Mouse (Mus musculus) heart, embryonic 11.5 days (tissue): ENCODE results near the gene Scgb2b27. TPM values are rescaled to one million over a fixed set of nuclear protein-coding genes. Genes with fewer than 3 reads are reported as not detected.
"Not testable (repeated sequence)": the region's sequence is repeated elsewhere in the genome, so short reads cannot be mapped to it uniquely, and the experiment has no call there.

Experiments
- ATAC-seq: fragments of 200-750 bp; cut with Nextera tagmentation; replicated peaks from 2 replicates; pipeline ENCODE4 v1.8.0; 2017; ENCODE audit warnings: moderate library complexity; ENCODE audit not compliant: insufficient number of reproducible peaks, low FRiP score, low TSS enrichment
- H3K27ac ChIP-seq: fragments of 300-500 bp; sonication (generic); 2 replicates; pipeline ENCODE4 v1.5.1; 2014; ENCODE audit warnings: mild to moderate bottlenecking, low read depth, low read length
- H3K27me3 ChIP-seq: fragments of 300-500 bp; sonication (generic); 2 replicates; pipeline ENCODE4 v1.6.1; 2014; ENCODE audit warnings: mild to moderate bottlenecking, low read length, mixed read lengths; ENCODE audit not compliant: control insufficient read depth, insufficient read depth
- H3K36me3 ChIP-seq: fragments of 300-500 bp; sonication (generic); 2 replicates; pipeline ENCODE4 v1.6.1; 2014; ENCODE audit warnings: mild to moderate bottlenecking, low read length, moderate library complexity, mixed read lengths; ENCODE audit not compliant: control insufficient read depth, insufficient read depth
- H3K4me1 ChIP-seq: fragments of 300-500 bp; sonication (generic); 2 replicates; pipeline ENCODE4 v1.6.1; 2014; ENCODE audit warnings: low read length; ENCODE audit not compliant: control insufficient read depth, insufficient read depth
- H3K4me2 ChIP-seq: fragments of 300-500 bp; sonication (generic); 2 replicates; pipeline ENCODE4 v1.6.1; 2014; ENCODE audit warnings: mild to moderate bottlenecking, moderate library complexity
- H3K4me3 ChIP-seq: fragments of 300-500 bp; sonication (generic); 2 replicates; pipeline ENCODE4 v1.5.1; 2014; ENCODE audit warnings: low read depth, low read length
- H3K9ac ChIP-seq: fragments of 300-500 bp; sonication (generic); 2 replicates; pipeline ENCODE4 v1.6.1; 2014; ENCODE audit warnings: mild to moderate bottlenecking, low read depth, low read length, moderate library complexity
- H3K9me3 ChIP-seq: fragments of 300-500 bp; sonication (generic); replicated peaks from 2 replicates; pipeline ENCODE4 v1.6.1; 2016; ENCODE audit warnings: low read length; ENCODE audit not compliant: control insufficient read depth
- WGBS: fragments of 180-500 bp; shearing (Covaris S2); extraction: QIAGEN DNeasy Blood & Tissue Kit; methylation state at CpG from one replicate; pipeline ENCODE4 v1.1.7; 2014; ENCODE audit not compliant: insufficient replicate concordance; 5-methylcytosine and 5-hydroxymethylcytosine counted together
- polyA plus RNA-seq: library from polyadenylated mRNA; unstranded; fragments of >200 nt; fragmentation: Nextera tagmentation; extraction: Ambion mirVana; gene quantifications from 2 replicates; pipeline ENCODE4 v1.2.1, GENCODE M21; 2014

The Scgb2b27 gene
- polyA plus RNA-seq = not detected in 2 replicates

- WGBS = 53% methylated on average over 4 of the region's 4 CpGs
- Histone ChIP-seq H3K36me3 (no peaks in the 10 kb centered on the region), H3K27ac (no peak within 1 kb of the TSS), H3K4me2 (no peak within 1 kb of the TSS), H3K27me3 (no peaks in the 10 kb centered on the region), H3K9me3 (peaks cover 22% of the 10 kb centered on the region; the same call in 1 of the 2 replicates), H3K4me3 (no peak within 1 kb of the TSS), H3K9ac (no peak within 1 kb of the TSS), H3K4me1 (no peaks in the 10 kb centered on the region)
- no peak for ATAC-seq
These were observed at the start of gene Scgb2b27 for GRCm38 (mm10) chr7:34013842-34014241. Gene Scgb2b27, minus strand, starts transcription at chr7:34013942.

DNA sequence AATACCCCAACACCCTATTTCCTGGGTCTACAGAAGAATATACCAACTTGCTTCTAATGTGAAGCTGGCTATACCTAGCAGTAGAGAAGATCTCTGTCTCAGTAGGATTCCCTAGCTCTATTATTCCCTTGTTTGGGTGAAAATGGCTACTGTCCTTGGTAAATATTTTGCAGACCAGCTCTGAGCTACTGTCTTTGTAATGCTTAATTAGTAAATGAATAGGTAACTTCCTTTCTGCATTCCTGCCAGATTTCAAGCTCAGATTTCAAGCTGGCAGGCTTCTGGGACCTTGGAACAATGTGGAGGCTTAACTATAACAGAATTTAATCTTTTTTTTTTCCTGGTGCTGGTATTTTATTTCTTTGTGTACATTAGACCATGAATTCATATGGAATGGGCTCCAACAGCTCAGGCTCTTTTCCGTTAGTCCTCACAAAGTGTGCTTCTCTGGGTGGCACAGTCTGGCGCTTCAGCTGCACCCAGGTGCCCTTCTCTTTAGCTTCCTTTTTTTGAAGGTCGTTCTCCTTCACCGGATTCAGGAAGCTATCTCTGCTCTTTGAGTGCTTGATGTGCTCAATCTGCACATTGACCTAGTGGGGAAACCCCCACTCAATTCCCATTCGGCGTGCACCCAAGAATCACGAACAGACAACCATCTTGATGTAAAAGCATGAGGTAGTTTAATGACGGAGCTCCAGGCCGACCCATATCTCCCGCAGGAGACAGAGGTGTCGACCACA is 22.5 kb upstream of the Scgb2b27 start:
- ATAC-seq, H3K9ac ChIP-seq, H3K4me1 ChIP-seq, H3K27me3 ChIP-seq, H3K4me3 ChIP-seq, H3K27ac ChIP-seq, H3K4me2 ChIP-seq, H3K36me3 ChIP-seq: not testable (repeated sequence)
- H3K9me3 ChIP-seq = peaks cover 24% of the 10 kb centered on the region; the same call in 1 of the 2 replicates
- WGBS = 78% methylated on average over 11 of the region's 11 CpGs

DNA sequence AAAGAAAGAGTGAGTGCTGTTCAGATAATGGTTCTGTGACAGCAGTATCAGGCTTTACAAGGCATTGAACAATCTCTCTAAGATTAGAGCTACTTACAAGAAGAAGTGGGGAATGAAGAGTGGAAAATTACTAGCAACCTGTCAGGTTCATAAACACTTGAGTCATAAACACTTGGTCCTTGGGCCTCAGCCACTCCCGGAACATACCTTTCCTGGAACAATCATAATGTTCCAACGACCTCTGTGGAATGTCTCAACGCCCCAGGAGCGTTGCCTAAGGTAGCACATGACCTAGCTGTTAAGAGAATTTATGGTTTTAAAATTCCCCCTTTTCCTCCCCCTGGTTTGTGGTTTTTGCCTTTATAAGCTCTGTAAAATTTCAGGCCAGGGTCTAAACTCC is 20.8 kb upstream of the Scgb2b27 start:
- H3K27me3 ChIP-seq, H3K4me2 ChIP-seq, H3K9ac ChIP-seq, H3K4me1 ChIP-seq, ATAC-seq, H3K27ac ChIP-seq, H3K4me3 ChIP-seq, H3K36me3 ChIP-seq: not testable (repeated sequence)
- 83% methylated on average over 2 of the region's 4 CpGs for WGBS
- H3K9me3 ChIP-seq = peaks cover 22% of the 10 kb centered on the region; the same call in 1 of the 2 replicates

- Histone ChIP-seq H3K9ac (no peak overlapping the region), H3K27me3 (no peaks in the 10 kb centered on the region), H3K4me1 (no peaks in the 10 kb centered on the region), H3K4me2 (no peak overlapping the region), H3K9me3 (peaks cover 27% of the 10 kb centered on the region), H3K4me3 (no peak overlapping the region), H3K36me3 (no peaks in the 10 kb centered on the region), H3K27ac (no peak overlapping the region)
- WGBS = 86% methylated on average over 11 of the region's 11 CpGs
- ATAC-seq = no peak
These were observed 16.3 kb upstream of the Scgb2b27 start for GRCm38 (mm10) chr7:34030026-34030425.

- H3K4me1 ChIP-seq, H3K9ac ChIP-seq, H3K4me3 ChIP-seq, H3K36me3 ChIP-seq, H3K4me2 ChIP-seq, H3K27ac ChIP-seq, ATAC-seq, H3K27me3 ChIP-seq: not testable (repeated sequence)
- peaks cover 23% of the 10 kb centered on the region for H3K9me3 ChIP-seq
- 78% methylated on average over 9 of the region's 9 CpGs for WGBS
These were observed 13.5 kb upstream of the Scgb2b27 start for GRCm38 (mm10) chr7:34027202-34027601.

DNA sequence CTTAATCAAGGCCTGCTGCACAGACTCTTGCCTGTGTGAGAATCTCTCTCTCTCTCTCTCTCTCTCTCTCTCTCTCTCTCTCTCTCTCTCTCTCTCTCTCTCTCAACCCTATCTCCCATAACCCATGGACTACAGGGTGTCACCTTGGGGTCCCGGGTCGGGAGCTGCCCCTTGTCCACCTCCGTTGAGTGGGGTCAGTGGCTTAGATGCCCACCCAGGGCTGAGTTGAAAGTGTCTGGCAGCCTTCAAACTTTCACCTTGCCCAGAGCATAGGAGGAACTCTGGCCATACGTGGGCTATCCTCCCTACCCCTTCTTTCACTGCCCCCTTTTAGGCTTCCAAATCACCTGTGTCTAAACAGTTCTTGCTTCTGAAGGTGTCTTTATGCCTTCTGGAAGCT is 11.9 kb upstream of the Scgb2b27 start:
- Histone ChIP-seq H3K4me2 (no peak overlapping the region), H3K27me3 (no peaks in the 10 kb centered on the region), H3K9ac (no peak overlapping the region), H3K4me3 (no peak overlapping the region), H3K36me3 (no peaks in the 10 kb centered on the region), H3K9me3 (peaks cover 21% of the 10 kb centered on the region), H3K4me1 (no peaks in the 10 kb centered on the region), H3K27ac (no peak overlapping the region)
- WGBS = 76% methylated on average over 4 of the region's 4 CpGs
- ATAC-seq = no peak

GRCm38 (mm10) chr7:34021183-34021582 is 7.4 kb upstream of the Scgb2b27 start, which contains the start of gene Scgb1b27:
Gene Scgb1b27, plus strand, starts transcription at chr7:34021483.
- peaks cover 19% of the 10 kb centered on the region for H3K9me3 ChIP-seq
- not testable (repeated sequence) for H3K9ac ChIP-seq, H3K4me2 ChIP-seq, H3K4me1 ChIP-seq, ATAC-seq, H3K4me3 ChIP-seq, H3K27ac ChIP-seq, H3K36me3 ChIP-seq, H3K27me3 ChIP-seq
- WGBS = 90% methylated on average over 1 of the region's 1 CpGs

DNA sequence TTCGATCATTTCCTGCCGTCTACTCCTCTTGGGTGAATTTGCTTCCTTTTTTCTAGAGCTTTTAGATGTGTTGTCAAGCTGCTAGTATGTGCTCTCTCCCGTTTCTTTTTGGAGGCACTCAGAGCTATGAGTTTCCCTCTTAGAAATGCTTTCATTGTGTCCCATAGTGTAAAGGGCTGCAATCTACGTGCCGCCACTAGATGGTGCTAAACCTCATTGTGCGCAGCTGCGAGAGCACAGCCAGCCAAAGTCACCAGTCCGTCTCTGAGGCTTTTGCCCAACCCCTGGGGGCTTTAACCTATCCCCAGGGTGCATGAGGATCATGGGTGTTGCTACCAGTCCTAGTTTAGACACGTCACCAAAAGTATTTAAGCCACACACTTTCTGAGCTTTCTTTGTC is 31.5 kb downstream of the Scgb2b27 start:
- H3K27me3 ChIP-seq, H3K4me2 ChIP-seq, H3K27ac ChIP-seq, ATAC-seq, H3K9me3 ChIP-seq, H3K9ac ChIP-seq, H3K36me3 ChIP-seq, H3K4me1 ChIP-seq, H3K4me3 ChIP-seq: not testable (repeated sequence)
- WGBS = 20% methylated on average over 8 of the region's 9 CpGs
